Mouse (Mus musculus) midbrain, embryonic 12.5 days (tissue): Measurements from ENCODE around the gene Aldh3b2. TPM values are rescaled to one million over a fixed set of nuclear protein-coding genes. Genes with fewer than 3 reads are reported as not detected.

Experiments used
- ATAC-seq: fragments of 200-750 bp; cut with Nextera tagmentation; 2 replicates; pipeline ENCODE4 v1.8.0; 2017; ENCODE audit warnings: low read depth, moderate TSS enrichment, moderate library complexity; ENCODE audit not compliant: low FRiP score
- H3K27ac ChIP-seq: fragments of 300-500 bp; sonication (generic); replicated peaks from 2 replicates; pipeline ENCODE4 v1.5.1; 2016; ENCODE audit warnings: mild to moderate bottlenecking
- H3K27me3 ChIP-seq: fragments of 300-500 bp; sonication (generic); 2 replicates; pipeline ENCODE4 v1.6.1; 2016; ENCODE audit warnings: mild to moderate bottlenecking
- H3K36me3 ChIP-seq: fragments of 300-500 bp; sonication (generic); 2 replicates; pipeline ENCODE4 v1.6.1; 2016
- H3K4me1 ChIP-seq: fragments of 300-500 bp; sonication (generic); 2 replicates; pipeline ENCODE4 v1.6.1; 2016
- H3K4me2 ChIP-seq: fragments of 300-500 bp; sonication (generic); replicated peaks from 2 replicates; pipeline ENCODE4 v1.6.1; 2016; ENCODE audit warnings: mild to moderate bottlenecking, moderate library complexity
- H3K4me3 ChIP-seq: fragments of 300-500 bp; sonication (generic); 2 replicates; pipeline ENCODE4 v1.5.1; 2016; ENCODE audit warnings: mild to moderate bottlenecking
- H3K9ac ChIP-seq: fragments of 300-500 bp; sonication (generic); replicated peaks from 2 replicates; pipeline ENCODE4 v1.6.1; 2016; ENCODE audit warnings: mild to moderate bottlenecking, moderate library complexity
- H3K9me3 ChIP-seq: fragments of 300-500 bp; sonication (generic); 2 replicates; pipeline ENCODE4 v1.6.1; 2016; ENCODE audit warnings: mild to moderate bottlenecking
- WGBS: fragments of 180-500 bp; shearing (Covaris S2); methylation state at CpG from one replicate; pipeline ENCODE4 v1.1.7; 2016; 5-methylcytosine and 5-hydroxymethylcytosine counted together
- polyA plus RNA-seq: library from polyadenylated mRNA; unstranded; fragments of >200 nt; fragmentation: Nextera tagmentation; extraction: Ambion mirVana; gene quantifications from 2 replicates; pipeline ENCODE4 v1.2.1, GENCODE M21; 2016

The Aldh3b2 gene
- polyA plus RNA-seq, 1 experiment from 2014 or later: 1.0 TPM

DNA sequence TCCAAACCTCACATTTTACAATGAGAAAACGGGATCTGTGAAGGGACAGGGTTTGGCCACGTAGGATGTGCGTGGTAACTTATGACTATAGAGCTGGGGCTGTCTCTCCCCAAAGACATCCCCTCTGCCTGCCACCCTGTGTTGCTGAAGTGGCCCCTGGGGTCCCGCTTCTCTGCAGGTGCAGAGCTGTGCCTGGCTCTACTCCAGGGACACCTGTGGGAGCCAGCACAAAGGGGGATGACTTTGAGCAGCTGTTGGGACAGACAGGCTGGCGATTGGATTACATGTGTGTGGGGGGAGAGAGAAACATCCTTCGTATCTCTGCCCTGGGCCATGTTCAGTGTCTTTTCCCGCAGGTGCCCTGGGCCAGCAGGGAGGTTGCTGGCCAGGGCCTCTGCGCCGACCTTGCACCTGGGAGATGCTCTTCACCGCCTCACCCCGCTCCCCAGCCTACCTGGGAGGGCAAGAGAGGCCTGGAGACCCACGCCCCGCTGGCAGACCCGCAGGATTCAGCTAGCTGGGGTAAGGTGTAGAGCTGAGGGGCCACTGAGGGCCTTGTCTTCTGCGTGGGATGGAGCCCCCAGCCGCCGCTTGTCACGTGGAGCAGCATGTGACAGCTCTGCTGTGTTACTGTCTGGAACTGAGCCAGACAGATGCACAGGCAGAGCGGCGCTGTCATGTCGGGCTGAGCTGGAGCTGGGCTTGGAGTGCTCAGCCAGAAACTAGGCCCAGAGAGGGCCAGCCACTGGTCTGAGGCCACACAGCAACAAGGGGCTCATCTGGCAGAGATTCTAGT lies 41.7 kb upstream of the Aldh3b2 start:
- H3K9ac ChIP-seq: 0 out of 2 replicates have a peak overlapping the region, but pooled peaks have one; percentile 0
- 80% methylated on average over 21 of the region's 21 CpGs for WGBS
- H3K4me3 ChIP-seq: no peak overlapping the region
- no peak overlapping the region for H3K27ac ChIP-seq
- peaks cover 6% of the 10 kb centered on the region for H3K27me3 ChIP-seq
- H3K4me1 ChIP-seq: peaks cover 11% of the 10 kb centered on the region
- no peak for ATAC-seq
- H3K9me3 ChIP-seq: no peaks in the 10 kb centered on the region
- H3K36me3 ChIP-seq: no peaks in the 10 kb centered on the region
- H3K4me2 ChIP-seq: no peak overlapping the region

DNA sequence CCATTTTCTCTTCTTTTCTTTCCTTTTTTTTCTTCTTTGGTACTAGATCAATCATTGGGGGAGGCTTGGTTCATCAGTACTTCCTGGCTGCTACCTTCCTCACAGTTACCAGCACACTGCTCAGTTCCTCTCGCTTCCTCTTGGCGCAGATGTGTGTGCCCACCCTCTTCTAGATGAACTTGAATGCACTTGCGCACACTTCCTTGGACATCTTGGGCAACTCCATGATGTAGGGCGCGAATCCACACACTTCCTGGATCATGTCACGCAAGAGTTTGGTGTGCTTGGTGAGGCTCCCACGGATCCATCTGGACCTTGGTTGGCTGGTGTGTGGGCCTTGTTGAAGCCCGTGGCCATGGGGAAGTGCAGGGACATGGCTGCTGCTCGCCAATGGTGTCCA lies 40.4 kb upstream of the Aldh3b2 start:
- WGBS: 90% methylated on average over 9 of the region's 9 CpGs

DNA sequence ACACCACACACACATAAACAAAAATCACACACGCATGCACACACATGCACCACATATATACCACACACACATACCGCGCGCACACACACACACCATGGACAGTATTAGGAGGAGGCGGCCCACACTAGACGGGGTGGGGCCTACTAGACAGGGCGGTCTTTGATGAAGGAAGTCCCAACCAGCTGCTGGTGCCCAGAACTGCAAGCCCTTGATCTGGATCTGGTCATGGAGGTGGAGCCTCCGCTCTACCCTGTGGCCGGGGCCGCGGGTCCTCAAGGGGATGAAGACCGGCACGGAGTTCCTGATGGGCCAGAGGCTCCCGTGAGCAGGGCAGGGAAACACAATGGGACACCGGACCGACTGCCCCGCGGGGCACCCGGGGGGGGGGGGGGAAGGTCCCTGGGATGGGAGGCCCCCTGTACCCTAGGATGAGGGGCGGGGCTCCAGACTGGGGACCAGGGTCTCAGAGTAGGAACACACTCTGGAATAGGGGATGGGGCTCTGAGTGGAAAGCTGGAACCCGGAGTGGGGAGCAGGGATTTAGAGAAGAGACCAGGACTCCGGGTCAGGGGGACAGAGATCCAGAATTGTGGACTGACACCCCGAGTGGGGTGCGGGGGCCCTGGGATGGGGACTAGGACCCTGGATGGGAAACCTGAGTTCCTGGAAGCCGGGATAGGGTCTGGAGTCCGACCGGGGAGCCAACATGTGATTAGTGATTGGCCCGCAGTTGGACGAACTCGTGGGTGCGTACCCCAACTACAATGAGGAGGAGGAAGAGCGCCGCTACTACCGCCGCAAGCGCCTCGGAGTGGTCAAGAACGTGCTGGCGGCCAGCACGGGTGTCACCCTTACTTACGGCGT lies 36.9 kb upstream of the Aldh3b2 start, which contains the start of gene Unc93b1:
Gene Unc93b1 (plus strand): TSS at position 155 of the 864 bp plus-strand sequence.
- Histone ChIP-seq H3K9me3 (no peaks in the 10 kb centered on the region), H3K9ac (peak within 1 kb of the TSS; percentile 50; the same call in 1 of the 2 replicates), H3K36me3 (no peaks in the 10 kb centered on the region), H3K4me3 (peak within 1 kb of the TSS; percentile 44), H3K27me3 (peaks cover 20% of the 10 kb centered on the region), H3K4me1 (peaks cover 14% of the 10 kb centered on the region), H3K27ac (no peak within 1 kb of the TSS), H3K4me2 (peak within 1 kb of the TSS; percentile 76)
- WGBS: 8% methylated on average over 41 of the region's 42 CpGs
- ATAC-seq: peak; percentile 71

More for the DNA sequence above, 40.4 kb upstream of the Aldh3b2 start:
- Histone ChIP-seq H3K36me3 (no peaks in the 10 kb centered on the region), H3K4me3 (no peak overlapping the region), H3K4me2 (no peak overlapping the region), H3K4me1 (peaks cover 20% of the 10 kb centered on the region), H3K9ac (no peak overlapping the region), H3K27ac (no peak overlapping the region), H3K27me3 (peaks cover 16% of the 10 kb centered on the region), H3K9me3 (no peaks in the 10 kb centered on the region)
- no peak for ATAC-seq

DNA sequence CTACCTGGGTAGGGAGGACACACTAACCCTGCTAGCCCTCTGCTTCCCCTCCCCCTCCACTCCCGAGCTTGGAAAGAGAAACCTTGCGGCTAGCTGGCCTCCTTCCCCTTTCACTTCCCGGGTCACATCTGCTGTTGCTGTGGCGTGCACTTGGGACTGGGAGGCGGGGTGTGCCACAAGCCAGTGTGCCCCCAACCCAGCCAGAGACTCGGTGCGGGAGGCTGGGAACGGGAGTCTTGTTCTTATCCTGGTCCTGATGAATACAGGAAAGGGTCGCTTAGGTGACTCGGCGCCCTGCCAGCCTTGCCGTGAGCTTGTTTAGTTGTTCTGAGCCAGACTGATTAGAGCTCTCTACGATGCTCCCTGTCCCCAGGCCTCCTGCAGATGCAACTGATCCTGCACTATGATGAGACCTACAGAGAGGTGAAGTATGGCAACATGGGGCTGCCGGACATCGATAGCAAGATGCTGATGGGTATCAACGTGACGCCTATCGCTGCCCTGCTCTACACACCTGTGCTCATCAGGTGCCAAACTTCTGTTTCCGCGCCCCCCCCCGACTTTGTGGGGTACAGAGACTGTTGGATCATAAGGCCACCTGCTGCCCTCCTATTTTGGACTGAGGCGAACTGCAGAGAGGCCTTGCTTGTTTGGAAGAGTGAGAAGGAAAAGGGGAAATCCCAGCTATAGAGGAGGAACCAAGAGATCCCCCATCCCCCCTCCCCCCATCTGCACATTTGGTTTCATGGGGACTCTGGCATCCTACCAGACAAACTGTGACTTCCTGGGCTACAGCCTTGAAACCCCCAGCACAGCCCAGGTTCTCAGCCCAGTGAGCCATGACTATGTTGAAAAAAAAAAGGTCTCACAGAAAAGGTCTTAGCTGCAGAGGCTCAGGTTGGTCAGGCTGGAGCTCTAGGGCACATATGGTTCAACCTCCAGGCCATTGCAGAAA lies 36.0 kb upstream of the Aldh3b2 start:
- WGBS: 7% methylated on average over 22 of the region's 22 CpGs
- Histone ChIP-seq H3K36me3 (no peaks in the 10 kb centered on the region), H3K9ac (peak overlapping the region; percentile 50; the same call in 1 of the 2 replicates), H3K4me3 (peak overlapping the region; percentile 44), H3K27me3 (peaks cover 20% of the 10 kb centered on the region), H3K27ac (no peak overlapping the region), H3K4me1 (peaks cover 14% of the 10 kb centered on the region), H3K9me3 (no peaks in the 10 kb centered on the region), H3K4me2 (peak overlapping the region; percentile 76)
- ATAC-seq: 0 out of 2 replicates have a peak, but pooled peaks have one; percentile 12

DNA sequence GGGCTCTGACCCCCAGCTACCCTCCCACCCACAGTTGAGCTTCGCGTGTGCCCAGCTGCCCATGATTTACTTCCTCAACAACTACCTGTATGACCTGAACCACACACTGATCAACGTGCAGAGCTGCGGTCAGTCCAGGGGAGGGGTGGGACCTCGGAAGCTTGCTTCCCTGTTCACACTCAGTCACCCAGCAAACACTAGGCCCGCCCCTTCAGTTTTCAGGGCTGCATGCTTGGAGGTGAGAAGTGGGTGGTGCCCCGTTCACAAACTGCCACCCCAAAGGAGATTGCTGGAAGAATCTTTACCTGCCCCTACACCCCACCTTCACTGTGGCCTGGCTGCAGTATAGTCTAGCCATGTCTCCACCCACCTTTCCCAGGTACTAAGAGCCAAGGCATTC lies 29.8 kb upstream of the Aldh3b2 start:
- no peaks in the 10 kb centered on the region for H3K36me3 ChIP-seq
- no peak overlapping the region for H3K4me3 ChIP-seq
- no peak overlapping the region for H3K27ac ChIP-seq
- H3K9ac ChIP-seq: no peak overlapping the region
- no peaks in the 10 kb centered on the region for H3K9me3 ChIP-seq
- peaks cover 11% of the 10 kb centered on the region; the same call in 1 of the 2 replicates for H3K27me3 ChIP-seq
- H3K4me1 ChIP-seq: no peaks in the 10 kb centered on the region
- H3K4me2 ChIP-seq: no peak overlapping the region
- no peak for ATAC-seq
- WGBS: 83% methylated on average over 7 of the region's 7 CpGs

DNA sequence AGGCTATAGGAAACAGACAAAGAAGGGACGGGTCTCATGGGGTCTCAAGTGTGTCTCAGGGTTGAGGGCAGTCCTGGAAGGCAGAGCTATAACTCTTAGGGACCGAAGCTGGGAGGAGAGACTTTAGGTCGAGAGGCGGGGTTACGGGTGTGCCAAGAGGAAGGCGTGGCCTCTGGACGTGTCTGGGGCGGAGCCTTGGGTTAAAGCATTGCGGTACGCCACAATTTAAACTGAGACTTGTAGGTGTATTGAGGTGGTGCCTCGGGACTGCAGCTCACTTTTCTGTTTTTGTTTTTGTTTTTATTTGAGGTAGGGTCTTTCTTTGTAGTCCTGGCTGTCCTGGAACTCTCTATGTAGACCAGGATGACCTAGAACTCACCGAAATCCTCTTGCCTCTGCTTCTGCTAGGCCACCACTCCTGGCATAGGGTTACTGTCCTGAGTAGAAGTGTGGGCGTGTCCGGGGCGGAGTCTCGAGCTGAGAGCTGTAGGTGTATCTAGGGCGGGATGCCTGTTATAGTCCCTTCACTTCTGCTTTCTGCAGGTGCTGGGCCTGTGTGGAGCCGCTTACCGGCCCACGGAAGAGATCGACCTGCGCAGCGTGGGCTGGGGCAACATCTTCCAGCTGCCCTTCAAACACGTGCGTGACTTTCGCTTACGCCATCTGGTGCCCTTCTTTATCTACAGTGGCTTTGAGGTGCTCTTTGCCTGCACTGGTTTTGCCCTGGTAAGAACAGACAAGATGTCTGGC lies 29.0 kb upstream of the Aldh3b2 start:
- H3K27me3 ChIP-seq: peaks cover 11% of the 10 kb centered on the region; the same call in 1 of the 2 replicates
- H3K4me2 ChIP-seq: no peak overlapping the region; the same call in 1 of the 2 replicates
- H3K36me3 ChIP-seq: no peaks in the 10 kb centered on the region
- no peak overlapping the region for H3K9ac ChIP-seq
- H3K4me3 ChIP-seq: no peak overlapping the region
- H3K4me1 ChIP-seq: no peaks in the 10 kb centered on the region
- 24% methylated on average over 27 of the region's 27 CpGs for WGBS
- no peaks in the 10 kb centered on the region for H3K9me3 ChIP-seq
- ATAC-seq: no peak
- H3K27ac ChIP-seq: no peak overlapping the region

DNA sequence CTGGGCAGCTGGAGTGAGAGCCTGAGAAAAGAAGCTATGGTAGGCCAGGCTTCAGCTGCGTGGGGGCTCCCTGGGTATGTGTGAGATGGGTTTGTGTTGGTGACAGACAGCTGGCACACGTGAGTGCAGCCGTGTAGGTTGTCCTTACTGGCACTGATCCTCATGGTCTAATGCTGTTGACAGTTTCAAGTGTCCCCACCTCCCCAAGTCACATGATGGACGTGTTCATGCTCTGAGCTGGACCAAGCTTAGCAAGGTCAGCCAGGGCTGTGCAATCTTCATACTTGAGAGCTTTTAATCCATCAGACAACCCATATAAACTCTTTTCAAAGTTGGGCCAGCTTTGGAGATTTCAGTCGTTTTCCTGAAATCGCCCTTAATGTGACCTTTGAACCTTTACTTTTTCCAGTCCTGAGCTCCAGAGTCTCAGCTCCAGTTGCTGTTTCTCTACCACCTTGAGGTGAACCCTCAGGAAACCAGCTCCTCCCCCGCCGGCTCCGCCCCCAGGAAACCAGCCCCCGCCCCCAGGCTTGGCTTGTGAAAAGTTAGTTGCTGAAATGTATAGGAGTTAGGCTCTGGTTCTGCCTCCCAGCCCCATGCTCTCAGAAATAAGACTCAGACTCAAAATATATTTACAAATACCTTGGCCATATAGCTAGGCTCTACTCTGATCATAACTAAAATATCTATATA lies 26.1 kb upstream of the Aldh3b2 start:
- Histone ChIP-seq H3K27me3 (peaks cover 11% of the 10 kb centered on the region; the same call in 1 of the 2 replicates), H3K4me3 (no peak overlapping the region), H3K9ac (no peak overlapping the region), H3K9me3 (no peaks in the 10 kb centered on the region), H3K27ac (no peak overlapping the region), H3K4me2 (no peak overlapping the region), H3K36me3 (no peaks in the 10 kb centered on the region), H3K4me1 (no peaks in the 10 kb centered on the region)
- no peak for ATAC-seq
- WGBS: 35% methylated on average over 10 of the region's 10 CpGs

DNA sequence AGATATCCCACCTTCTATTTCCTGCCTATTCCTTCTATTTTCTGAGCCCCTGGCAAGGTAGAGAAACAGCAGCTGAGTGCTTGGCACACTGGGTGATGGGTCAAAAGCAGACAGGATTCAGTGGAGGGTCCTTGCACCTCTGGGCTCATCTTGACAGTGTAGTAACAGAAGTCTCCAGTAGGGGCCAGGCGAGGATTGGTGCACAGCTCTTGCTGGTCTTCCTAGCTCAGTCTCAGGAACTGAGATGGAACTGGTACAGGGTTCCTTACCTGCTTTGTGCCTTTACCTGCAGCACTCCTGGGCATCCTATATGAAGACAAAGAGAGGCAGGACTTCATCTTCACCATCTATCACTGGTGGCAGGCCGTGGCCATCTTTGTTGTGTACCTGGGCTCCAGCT lies 25.4 kb upstream of the Aldh3b2 start:
- Histone ChIP-seq H3K27me3 (peaks cover 11% of the 10 kb centered on the region; the same call in 1 of the 2 replicates), H3K36me3 (no peaks in the 10 kb centered on the region), H3K27ac (no peak overlapping the region), H3K4me1 (no peaks in the 10 kb centered on the region), H3K4me2 (no peak overlapping the region), H3K4me3 (no peak overlapping the region), H3K9me3 (no peaks in the 10 kb centered on the region), H3K9ac (no peak overlapping the region)
- WGBS: 15% methylated on average over 2 of the region's 2 CpGs
- ATAC-seq: 0 out of 2 replicates have a peak, but pooled peaks have one; percentile 34

DNA sequence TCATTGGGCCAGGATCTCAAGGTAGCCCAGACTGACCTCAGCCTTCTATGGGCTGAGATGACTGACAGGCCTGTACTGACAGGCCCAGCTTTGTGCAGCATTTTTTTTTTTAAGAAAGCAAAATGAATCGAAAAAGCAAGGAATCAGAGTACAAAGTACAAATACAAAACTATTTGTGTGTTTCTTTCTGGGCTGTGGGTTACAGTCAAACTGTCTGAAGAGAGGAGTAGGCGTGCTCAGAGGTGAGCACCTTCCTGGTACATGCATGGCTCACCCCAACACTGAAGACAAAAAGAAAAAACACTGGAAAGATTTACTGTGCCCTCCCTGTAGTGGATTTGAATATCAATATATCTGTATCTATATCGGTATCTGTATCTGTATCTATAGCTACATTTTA lies 24.3 kb upstream of the Aldh3b2 start:
- H3K36me3 ChIP-seq: no peaks in the 10 kb centered on the region
- no peak overlapping the region for H3K4me2 ChIP-seq
- H3K9ac ChIP-seq: no peak overlapping the region
- no peak overlapping the region for H3K27ac ChIP-seq
- H3K4me3 ChIP-seq: no peak overlapping the region
- no peaks in the 10 kb centered on the region for H3K4me1 ChIP-seq
- WGBS: 77% methylated on average over 3 of the region's 3 CpGs
- no peaks in the 10 kb centered on the region for H3K9me3 ChIP-seq
- ATAC-seq: no peak
- peaks cover 9% of the 10 kb centered on the region; the same call in 1 of the 2 replicates for H3K27me3 ChIP-seq

DNA sequence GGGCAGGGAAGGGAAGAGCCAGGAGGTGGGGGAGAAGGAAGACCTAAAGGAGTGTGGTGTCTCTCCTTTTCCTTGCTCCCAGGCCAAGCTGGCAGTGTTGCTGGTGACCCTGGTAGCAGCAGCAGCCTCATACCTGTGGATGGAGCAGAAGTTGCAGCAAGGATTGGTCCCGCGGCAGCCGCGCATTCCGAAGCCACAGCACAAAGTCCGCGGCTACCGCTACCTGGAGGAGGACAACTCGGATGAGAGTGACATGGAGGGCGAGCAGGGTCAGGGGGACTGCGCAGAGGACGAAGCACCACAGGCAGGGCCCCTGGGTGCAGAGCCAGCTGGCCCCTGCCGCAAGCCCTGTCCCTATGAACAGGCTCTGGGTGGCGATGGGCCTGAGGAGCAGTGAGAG lies 23.6 kb upstream of the Aldh3b2 start:
- no peaks in the 10 kb centered on the region for H3K9me3 ChIP-seq
- H3K4me3 ChIP-seq: no peak overlapping the region
- H3K4me2 ChIP-seq: no peak overlapping the region
- no peaks in the 10 kb centered on the region for H3K36me3 ChIP-seq
- no peak overlapping the region for H3K27ac ChIP-seq
- no peak overlapping the region for H3K9ac ChIP-seq
- no peak for ATAC-seq
- WGBS: 63% methylated on average over 14 of the region's 14 CpGs
- peaks cover 7% of the 10 kb centered on the region; the same call in 1 of the 2 replicates for H3K27me3 ChIP-seq
- H3K4me1 ChIP-seq: no peaks in the 10 kb centered on the region
